Mouse (Mus musculus) MEL (cell line): ENCODE measurements around the gene Cfap69.

ENCODE experiments used
- CTCF ChIP-seq, 3 experiments: IDR thresholded peaks in 2 of 3; conservative IDR thresholded peaks in 1 of 3; 2 replicates each; pipeline ENCODE4 v1.5.1; 2011 to 2012; ENCODE audit warnings: low read length in 3 of 3, low read depth in 2 of 3, mild to moderate bottlenecking in 2 of 3, improper control_type of control experiment in 1 of 3, inconsistent platforms in 1 of 3, mixed read lengths in 1 of 3, moderate library complexity in 1 of 3; ENCODE audit not compliant: control insufficient read depth in 1 of 3, insufficient read depth in 1 of 3, poor library complexity in 1 of 3, severe bottlenecking in 1 of 3
- SIN3A ChIP-seq: IDR thresholded peaks from 2 replicates; pipeline ENCODE4 v1.6.1; 2012; ENCODE audit warnings: low read length, improper control_type of control experiment, inconsistent platforms

- TF ChIP-seq SIN3A (no peak), CTCF (IDR thresholded peaks at IDR 0.05 in 2 of 3, conservative IDR thresholded peaks at IDR 0.05 in 1 of 3; ENCODE audit: control insufficient read depth in 1 of 3, insufficient read depth in 1 of 3, low read depth in 2 of 3, low read length in 3 of 3, poor library complexity in 1 of 3, severe bottlenecking in 1 of 3) (no peak)
These were observed 6.1 kb downstream of the Cfap69 start for GRCm38 (mm10) chr5:5657932-5658331.
